Mouse (Mus musculus): ENCODE measurements around the gene Tshz2. TPM values are rescaled to one million over a fixed set of nuclear protein-coding genes. Genes with fewer than 3 reads are reported as not detected.

Gene Tshz2
- polyA plus RNA-seq, 1 experiment from 2014 or later = 5.4 TPM

DNA sequence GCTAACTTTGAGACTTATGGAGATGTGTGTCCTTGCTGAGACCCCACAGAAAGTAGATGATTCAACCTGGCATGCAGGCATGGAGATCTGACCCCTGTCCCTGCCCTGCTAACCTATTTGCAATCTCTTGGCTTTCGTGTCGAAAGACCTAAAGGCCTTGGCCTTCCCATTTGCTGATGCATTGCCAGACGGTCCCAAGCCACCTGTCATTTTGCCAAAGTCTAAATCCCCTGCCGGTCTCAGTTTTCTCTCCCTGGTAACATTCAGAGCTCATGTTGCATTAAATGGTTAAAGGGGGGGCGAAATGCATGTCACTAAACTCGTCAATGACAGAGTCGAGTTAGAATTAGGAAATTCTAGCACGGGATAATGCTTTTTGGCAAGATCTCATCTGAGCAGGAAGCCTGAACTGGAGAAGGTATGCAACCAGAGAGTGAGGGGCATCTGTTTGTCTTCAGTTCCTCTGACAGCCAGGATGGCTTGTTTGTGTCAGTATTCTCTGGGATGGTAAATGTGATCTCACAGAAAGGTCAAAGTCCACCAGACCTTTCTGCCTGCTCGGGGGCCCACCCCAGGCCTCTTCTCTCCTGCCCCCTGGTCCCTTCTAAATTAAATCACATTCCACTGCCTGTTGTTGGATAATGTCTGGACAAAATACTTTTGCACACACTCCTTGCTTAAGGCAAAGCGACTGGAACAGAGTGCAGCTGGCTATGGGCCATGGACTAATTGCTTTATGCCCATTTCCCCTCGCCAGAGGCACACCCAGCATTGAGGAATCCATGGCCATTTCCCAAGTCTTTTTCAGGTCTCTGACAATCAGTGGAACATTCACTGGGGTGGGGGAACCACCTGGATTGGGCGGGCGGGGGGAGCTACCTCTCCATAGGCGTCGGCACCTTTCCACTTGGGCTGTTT is 118.0 kb downstream of the Tshz2 start:
- Histone ChIP-seq H3K36me3 (ENCODE audit: control insufficient read depth, insufficient read depth, low read length) (no peaks in the 10 kb centered on the region), H3K9me3 (ENCODE audit: control insufficient read depth, low read length) (0 out of 2 replicates have a peak, but pooled peaks cover 3% of the 10 kb centered on the region), H3K27ac (ENCODE audit: low read depth, low read length) (peak overlapping the region; percentile 53; the same call in 1 of the 2 replicates), H3K4me2 (no peak overlapping the region), H3K27me3 (replicated peaks; ENCODE audit: control insufficient read depth, insufficient read depth, low read length) (no peaks in the 10 kb centered on the region), H3K4me1 (replicated peaks; ENCODE audit: control insufficient read depth, insufficient read depth, low read length) (peaks cover 5% of the 10 kb centered on the region), H3K9ac (ENCODE audit: low read depth, low read length) (no peak overlapping the region), H3K4me3 (ENCODE audit: low read depth, low read length) (no peak overlapping the region)
- 52% methylated on average over 15 of the region's 15 CpGs for WGBS
- DNase-seq (ENCODE audit: low spot score) = peak; percentile 40
- no peak for ATAC-seq (replicated peaks; ENCODE audit: low FRiP score)

DNA sequence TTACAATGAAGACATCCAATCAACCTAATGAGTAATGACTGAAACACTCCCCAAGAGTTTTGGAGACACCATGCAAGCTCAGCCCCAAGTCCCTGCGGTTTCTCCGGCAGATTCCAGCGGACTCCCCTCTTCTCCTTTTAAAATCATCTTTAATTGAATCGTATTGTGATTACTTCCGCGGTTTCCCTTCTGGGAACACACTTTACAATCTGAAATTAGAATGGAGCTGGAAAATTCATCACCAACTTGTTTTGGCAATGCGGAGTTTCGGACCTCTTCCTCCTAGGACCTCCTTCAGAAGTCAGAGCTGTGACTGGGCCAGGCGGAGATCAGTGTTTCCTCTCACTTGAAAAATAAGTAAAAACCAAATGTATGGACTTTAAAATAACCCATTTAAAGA is 119.3 kb downstream of the Tshz2 start:
- no peaks in the 10 kb centered on the region for H3K27me3 ChIP-seq (replicated peaks; ENCODE audit: control insufficient read depth, insufficient read depth, low read length)
- no peak overlapping the region for H3K9ac ChIP-seq (ENCODE audit: low read depth, low read length)
- no peaks in the 10 kb centered on the region for H3K36me3 ChIP-seq (ENCODE audit: control insufficient read depth, insufficient read depth, low read length)
- H3K27ac ChIP-seq (ENCODE audit: low read depth, low read length) = no peak overlapping the region
- 0 out of 2 replicates have a peak, but pooled peaks cover 3% of the 10 kb centered on the region for H3K9me3 ChIP-seq (ENCODE audit: control insufficient read depth, low read length)
- ATAC-seq (replicated peaks; ENCODE audit: low FRiP score) (no peak), DNase-seq (ENCODE audit: low spot score) (no peak)
- H3K4me2 ChIP-seq = no peak overlapping the region
- 93% methylated on average over 9 of the region's 9 CpGs for WGBS
- peaks cover 5% of the 10 kb centered on the region for H3K4me1 ChIP-seq (replicated peaks; ENCODE audit: control insufficient read depth, insufficient read depth, low read length)
- H3K4me3 ChIP-seq (ENCODE audit: low read depth, low read length) = no peak overlapping the region

GRCm38 (mm10) chr2:169753432-169753831 is 120.6 kb downstream of the Tshz2 start:
- Histone ChIP-seq H3K4me3 (ENCODE audit: low read depth, low read length) (no peak overlapping the region), H3K27me3 (replicated peaks; ENCODE audit: control insufficient read depth, insufficient read depth, low read length) (no peaks in the 10 kb centered on the region), H3K9ac (ENCODE audit: low read depth, low read length) (no peak overlapping the region), H3K36me3 (ENCODE audit: control insufficient read depth, insufficient read depth, low read length) (no peaks in the 10 kb centered on the region), H3K4me1 (replicated peaks; ENCODE audit: control insufficient read depth, insufficient read depth, low read length) (peaks cover 5% of the 10 kb centered on the region; the same call in 1 of the 2 replicates), H3K9me3 (ENCODE audit: control insufficient read depth, low read length) (no peaks in the 10 kb centered on the region), H3K27ac (ENCODE audit: low read depth, low read length) (no peak overlapping the region), H3K4me2 (no peak overlapping the region)
- DNase-seq (ENCODE audit: low spot score) (no peak), ATAC-seq (replicated peaks; ENCODE audit: low FRiP score) (peak; percentile 64; the same call in 1 of the 2 replicates)
- WGBS = 80% methylated on average over 9 of the region's 9 CpGs

GRCm38 (mm10) chr2:169755091-169755490 is 122.3 kb downstream of the Tshz2 start:
- Histone ChIP-seq H3K9me3 (ENCODE audit: control insufficient read depth, low read length) (no peaks in the 10 kb centered on the region; the same call in 1 of the 2 replicates), H3K27ac (ENCODE audit: low read depth, low read length) (no peak overlapping the region; the same call in 1 of the 2 replicates), H3K9ac (ENCODE audit: low read depth, low read length) (no peak overlapping the region), H3K27me3 (replicated peaks; ENCODE audit: control insufficient read depth, insufficient read depth, low read length) (no peaks in the 10 kb centered on the region), H3K4me2 (no peak overlapping the region), H3K4me1 (replicated peaks; ENCODE audit: control insufficient read depth, insufficient read depth, low read length) (peaks cover 5% of the 10 kb centered on the region; the same call in 1 of the 2 replicates), H3K36me3 (ENCODE audit: control insufficient read depth, insufficient read depth, low read length) (no peaks in the 10 kb centered on the region), H3K4me3 (ENCODE audit: low read depth, low read length) (no peak overlapping the region)
- no peak for DNase-seq (ENCODE audit: low spot score)
- ATAC-seq (replicated peaks; ENCODE audit: low FRiP score) = no peak
- WGBS = 68% methylated on average over 7 of the region's 7 CpGs

DNA sequence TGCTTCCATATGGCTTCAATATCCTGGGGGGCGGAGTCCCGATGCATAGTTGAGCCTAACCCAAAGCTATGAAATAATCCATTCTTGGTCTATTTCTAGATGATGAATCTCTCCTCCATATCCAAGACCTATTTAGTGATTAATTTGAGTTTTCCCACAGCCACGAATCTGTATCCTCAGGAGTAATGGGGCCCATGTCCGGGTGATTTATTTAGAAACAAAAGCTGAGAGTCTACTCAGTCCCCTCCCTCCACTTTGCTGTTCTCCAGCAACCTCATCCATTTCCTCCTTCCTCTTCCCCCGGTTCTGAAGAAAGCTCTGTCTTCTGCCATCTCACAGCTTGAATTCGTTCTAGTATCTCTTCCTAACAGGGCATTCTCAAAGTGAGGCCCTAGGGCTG is 125.3 kb downstream of the Tshz2 start:
- Histone ChIP-seq H3K4me1 (replicated peaks; ENCODE audit: control insufficient read depth, insufficient read depth, low read length) (no peaks in the 10 kb centered on the region), H3K27ac (ENCODE audit: low read depth, low read length) (no peak overlapping the region), H3K4me3 (ENCODE audit: low read depth, low read length) (no peak overlapping the region), H3K9me3 (ENCODE audit: control insufficient read depth, low read length) (no peaks in the 10 kb centered on the region; the same call in 1 of the 2 replicates), H3K27me3 (replicated peaks; ENCODE audit: control insufficient read depth, insufficient read depth, low read length) (no peaks in the 10 kb centered on the region), H3K9ac (ENCODE audit: low read depth, low read length) (no peak overlapping the region), H3K36me3 (ENCODE audit: control insufficient read depth, insufficient read depth, low read length) (no peaks in the 10 kb centered on the region), H3K4me2 (no peak overlapping the region)
- WGBS = 59% methylated on average over 6 of the region's 6 CpGs
- no peak for ATAC-seq (replicated peaks; ENCODE audit: low FRiP score)
- no peak for DNase-seq (ENCODE audit: low spot score)

- H3K9me3 ChIP-seq (ENCODE audit: control insufficient read depth, low read length) = no peaks in the 10 kb centered on the region; the same call in 1 of the 2 replicates
- no peak for ATAC-seq (replicated peaks; ENCODE audit: low FRiP score)
Observed at GRCm38 (mm10) chr2:169760117-169760516, 127.3 kb downstream of the Tshz2 start.

DNA sequence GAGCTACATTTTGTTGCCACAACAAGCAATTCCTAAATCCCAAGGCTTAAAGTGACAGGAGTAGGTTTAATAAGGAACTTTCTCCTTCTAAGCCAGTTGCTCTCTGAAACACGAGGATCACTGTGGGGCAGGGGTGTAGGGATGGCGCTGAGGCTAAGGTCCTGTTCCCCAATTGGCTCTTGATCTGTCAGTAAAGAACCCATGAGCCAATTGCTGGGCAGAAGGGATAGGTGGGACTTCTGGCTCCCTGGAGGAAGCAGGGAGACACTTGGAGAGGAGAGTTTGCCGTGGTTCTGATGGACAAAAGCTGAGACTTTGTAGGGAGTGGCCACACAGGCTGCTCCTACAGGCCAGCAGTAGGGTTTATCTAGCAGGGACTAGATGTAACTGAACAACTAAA is 128.9 kb downstream of the Tshz2 start:
- 34% methylated on average over 3 of the region's 3 CpGs for WGBS
- DNase-seq (ENCODE audit: low spot score) (no peak), ATAC-seq (replicated peaks; ENCODE audit: low FRiP score) (no peak)
- Histone ChIP-seq H3K9me3 (ENCODE audit: control insufficient read depth, low read length) (no peaks in the 10 kb centered on the region; the same call in 1 of the 2 replicates), H3K4me2 (no peak overlapping the region), H3K4me3 (ENCODE audit: low read depth, low read length) (no peak overlapping the region), H3K27ac (ENCODE audit: low read depth, low read length) (no peak overlapping the region), H3K9ac (ENCODE audit: low read depth, low read length) (no peak overlapping the region), H3K27me3 (replicated peaks; ENCODE audit: control insufficient read depth, insufficient read depth, low read length) (no peaks in the 10 kb centered on the region), H3K4me1 (replicated peaks; ENCODE audit: control insufficient read depth, insufficient read depth, low read length) (no peaks in the 10 kb centered on the region), H3K36me3 (ENCODE audit: control insufficient read depth, insufficient read depth, low read length) (no peaks in the 10 kb centered on the region)

More at GRCm38 (mm10) chr2:169760117-169760516, 127.3 kb downstream of the Tshz2 start:
- Histone ChIP-seq H3K4me3 (ENCODE audit: low read depth, low read length) (no peak overlapping the region), H3K4me2 (no peak overlapping the region), H3K9ac (ENCODE audit: low read depth, low read length) (no peak overlapping the region), H3K4me1 (replicated peaks; ENCODE audit: control insufficient read depth, insufficient read depth, low read length) (no peaks in the 10 kb centered on the region), H3K27me3 (replicated peaks; ENCODE audit: control insufficient read depth, insufficient read depth, low read length) (no peaks in the 10 kb centered on the region), H3K36me3 (ENCODE audit: control insufficient read depth, insufficient read depth, low read length) (no peaks in the 10 kb centered on the region), H3K27ac (ENCODE audit: low read depth, low read length) (no peak overlapping the region)
- WGBS = 95% methylated on average over 1 of the region's 1 CpGs
- DNase-seq (ENCODE audit: low spot score) = no peak

GRCm38 (mm10) chr2:169762301-169762700 is 129.5 kb downstream of the Tshz2 start:
- no peaks in the 10 kb centered on the region; the same call in 1 of the 2 replicates for H3K9me3 ChIP-seq (ENCODE audit: control insufficient read depth, low read length)
- WGBS = 74% methylated on average over 8 of the region's 8 CpGs
- ATAC-seq (replicated peaks; ENCODE audit: low FRiP score) (no peak), DNase-seq (ENCODE audit: low spot score) (no peak)
- no peaks in the 10 kb centered on the region for H3K36me3 ChIP-seq (ENCODE audit: control insufficient read depth, insufficient read depth, low read length)
- no peaks in the 10 kb centered on the region for H3K27me3 ChIP-seq (replicated peaks; ENCODE audit: control insufficient read depth, insufficient read depth, low read length)
- H3K4me3 ChIP-seq (ENCODE audit: low read depth, low read length) = no peak overlapping the region
- no peak overlapping the region for H3K27ac ChIP-seq (ENCODE audit: low read depth, low read length)
- H3K4me1 ChIP-seq (replicated peaks; ENCODE audit: control insufficient read depth, insufficient read depth, low read length) = no peaks in the 10 kb centered on the region; the same call in 1 of the 2 replicates
- no peak overlapping the region for H3K9ac ChIP-seq (ENCODE audit: low read depth, low read length)
- H3K4me2 ChIP-seq = no peak overlapping the region
